Mouse (Mus musculus): ENCODE results near the gene Tomm20.
"Not testable (repeated sequence)": the region's sequence is repeated elsewhere in the genome, so short reads cannot be mapped to it uniquely, and the experiment has no call there.

Tomm20 gene

GRCm38 (mm10) chr8:126945730-126946163 lies at the start of gene Tomm20:
TSS of gene Tomm20 (minus strand) at chr8:126945844.
- peak; percentile 98 for DNase-seq (ENCODE audit: low read depth, low spot score)

GRCm38 (mm10) chr8:126994506-126994905 lies 48.9 kb upstream of the Tomm20 start:
- DNase-seq (ENCODE audit: low read depth, low spot score): no peak

GRCm38 (mm10) chr8:126989363-126990153 lies 43.9 kb upstream of the Tomm20 start:
- DNase-seq (ENCODE audit: low read depth, low spot score): no peak

- no peak for DNase-seq (ENCODE audit: low read depth, low spot score)
Measured at GRCm38 (mm10) chr8:126988346-126989006, 42.8 kb upstream of the Tomm20 start.

- peak; percentile 74 for DNase-seq (ENCODE audit: low read depth, low spot score)
Measured at GRCm38 (mm10) chr8:126986495-126986894, 40.9 kb upstream of the Tomm20 start.

- no peak for DNase-seq (ENCODE audit: low read depth, low spot score)
Measured at GRCm38 (mm10) chr8:126980046-126980445, 34.4 kb upstream of the Tomm20 start.

GRCm38 (mm10) chr8:126979091-126979920 lies 33.7 kb upstream of the Tomm20 start:
- DNase-seq (ENCODE audit: low read depth, low spot score): peak; percentile 43

GRCm38 (mm10) chr8:126978535-126978934 lies 32.9 kb upstream of the Tomm20 start:
- DNase-seq (ENCODE audit: low read depth, low spot score): not testable (repeated sequence)

GRCm38 (mm10) chr8:126978028-126978427 lies 32.4 kb upstream of the Tomm20 start:
- DNase-seq (ENCODE audit: low read depth, low spot score): no peak

GRCm38 (mm10) chr8:126976608-126977348 lies 31.1 kb upstream of the Tomm20 start:
- no peak for DNase-seq (ENCODE audit: low read depth, low spot score)

- DNase-seq (ENCODE audit: low read depth, low spot score): peak; percentile 37
Measured at GRCm38 (mm10) chr8:126975706-126976105, 30.1 kb upstream of the Tomm20 start.

- DNase-seq (ENCODE audit: low read depth, low spot score): no peak
Measured at GRCm38 (mm10) chr8:126974511-126974910, 28.9 kb upstream of the Tomm20 start.

GRCm38 (mm10) chr8:126973686-126974265 lies 28.1 kb upstream of the Tomm20 start:
- no peak for DNase-seq (ENCODE audit: low read depth, low spot score)

GRCm38 (mm10) chr8:126972649-126973048 lies 27.0 kb upstream of the Tomm20 start:
- no peak for DNase-seq (ENCODE audit: low read depth, low spot score)

GRCm38 (mm10) chr8:126972102-126972501 lies 26.5 kb upstream of the Tomm20 start:
- DNase-seq (ENCODE audit: low read depth, low spot score): no peak

- no peak for DNase-seq (ENCODE audit: low read depth, low spot score)
Measured at GRCm38 (mm10) chr8:126971314-126971664, 25.6 kb upstream of the Tomm20 start.

- peak; percentile 86 for DNase-seq (ENCODE audit: low read depth, low spot score)
Measured at GRCm38 (mm10) chr8:126970579-126971313, 25.1 kb upstream of the Tomm20 start, which contains the start of gene Rbm34. TSS of gene Rbm34 (minus strand) at chr8:126971071.

GRCm38 (mm10) chr8:126969546-126969945 lies 23.9 kb upstream of the Tomm20 start:
- DNase-seq (ENCODE audit: low read depth, low spot score): no peak

- no peak for DNase-seq (ENCODE audit: low read depth, low spot score)
Measured at GRCm38 (mm10) chr8:126968107-126968506, 22.5 kb upstream of the Tomm20 start.

- no peak for DNase-seq (ENCODE audit: low read depth, low spot score)
Measured at GRCm38 (mm10) chr8:126965246-126965645, 19.6 kb upstream of the Tomm20 start.
